Mouse (Mus musculus): Measurements from ENCODE around the gene Klhl22. TPM values are rescaled to one million over a fixed set of nuclear protein-coding genes. Genes with fewer than 3 reads are reported as not detected.

The Klhl22 gene
- total and polyA plus RNA-seq, 2 experiments from 2014 or later = 80.5 to 176 TPM

DNA sequence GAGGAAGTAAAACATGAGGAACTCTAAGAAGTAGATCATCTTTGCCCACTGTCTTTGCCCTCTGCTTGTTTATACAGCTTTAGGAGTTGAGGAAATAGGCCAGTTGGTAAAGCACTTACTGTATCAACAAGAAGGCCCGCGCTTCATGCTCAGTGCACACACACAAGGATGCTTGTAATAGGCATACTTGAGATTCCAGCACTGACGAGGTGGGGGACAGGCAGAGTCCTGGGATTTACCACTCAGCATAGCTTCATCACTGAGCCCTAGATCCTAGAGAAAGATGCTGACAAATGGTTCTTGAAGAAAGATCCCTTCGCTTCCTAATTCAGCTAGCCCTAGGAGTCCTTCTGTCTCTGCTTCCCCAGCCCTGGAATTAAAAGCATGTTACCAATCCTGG, 53.8 kb downstream of the Klhl22 start:
- Histone ChIP-seq H3K27ac (no peak overlapping the region), H3K27me3 (ENCODE audit: insufficient read depth, low read length) (0 out of 2 replicates have a peak, but pooled peaks cover 4% of the 10 kb centered on the region), H3K4me2 (ENCODE audit: low read depth, low read length) (no peak overlapping the region), H3K9ac (replicated peaks; ENCODE audit: low read length) (no peak overlapping the region), H3K4me3 (ENCODE audit: low read length) (no peak overlapping the region), H3K4me1 (ENCODE audit: insufficient read depth, low read length) (peaks cover 18% of the 10 kb centered on the region; the same call in 1 of the 2 replicates), H3K9me3 (ENCODE audit: low read length) (no peaks in the 10 kb centered on the region), H3K36me3 (ENCODE audit: insufficient read depth, low read length) (no peaks in the 10 kb centered on the region)
- ATAC-seq (no peak), DNase-seq (ENCODE audit: low spot score) (no peak)
- WGBS = 69% methylated on average over 4 of the region's 4 CpGs
- TF ChIP-seq CTCF (IDR thresholded peaks at IDR 0.05; ENCODE audit: low read depth) = no peak

DNA sequence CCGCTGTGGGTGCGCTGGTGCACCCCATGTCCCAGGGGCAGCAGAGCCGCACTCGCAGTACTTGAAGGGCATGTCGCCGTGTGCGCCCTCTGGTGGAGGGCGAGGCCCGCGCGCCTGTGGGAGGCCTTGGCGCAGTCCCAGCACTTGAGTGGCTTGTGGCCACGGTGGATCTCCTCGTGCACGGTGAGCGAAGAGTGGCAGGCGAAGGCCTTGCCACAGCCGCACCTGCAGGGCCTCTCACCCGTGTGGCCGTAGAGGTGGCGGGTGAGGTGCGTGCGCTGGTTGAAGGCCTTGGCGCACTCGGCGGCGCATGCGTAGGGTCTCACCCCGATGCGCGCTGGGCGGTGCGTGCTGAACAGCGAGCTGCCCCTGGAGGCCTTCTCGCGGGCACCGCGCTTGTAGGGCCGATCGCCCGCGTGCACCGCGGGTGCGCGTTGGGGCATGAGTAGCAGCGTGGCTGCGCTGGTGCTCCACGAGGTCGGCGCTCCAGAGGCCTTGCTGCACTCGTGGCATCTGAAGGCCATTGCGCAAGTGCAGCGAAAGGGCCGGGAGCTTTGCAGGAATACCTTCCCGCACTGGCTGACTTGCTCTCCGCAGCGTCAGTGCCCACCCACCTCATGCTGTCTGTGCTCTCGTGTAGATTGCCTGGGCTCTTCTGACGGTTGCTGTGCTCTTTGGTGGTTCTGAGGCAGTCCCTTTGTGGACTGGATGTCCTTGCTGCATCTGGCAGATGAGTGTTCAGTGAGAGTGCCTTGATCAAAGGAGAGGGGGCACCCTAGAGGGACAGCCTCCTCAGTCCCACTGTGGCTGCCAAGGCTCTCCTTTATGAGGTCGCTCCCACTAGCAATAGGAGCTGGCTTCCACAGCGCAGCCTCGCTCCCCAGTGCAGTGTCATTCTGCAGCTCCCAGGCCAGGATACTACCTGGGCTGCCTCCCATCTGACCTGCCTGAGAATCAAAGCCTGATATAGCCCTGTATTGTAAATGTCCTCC, 56.3 kb downstream of the Klhl22 start:
- peak; percentile 95 for TF ChIP-seq CTCF (IDR thresholded peaks at IDR 0.05; ENCODE audit: low read depth)
- Histone ChIP-seq H3K4me2 (ENCODE audit: low read depth, low read length) (peak overlapping the region; percentile 76), H3K9me3 (ENCODE audit: low read length) (no peaks in the 10 kb centered on the region), H3K4me3 (ENCODE audit: low read length) (peak overlapping the region; percentile 38), H3K36me3 (ENCODE audit: insufficient read depth, low read length) (no peaks in the 10 kb centered on the region), H3K27me3 (ENCODE audit: insufficient read depth, low read length) (0 out of 2 replicates have a peak, but pooled peaks cover 4% of the 10 kb centered on the region), H3K9ac (replicated peaks; ENCODE audit: low read length) (peak overlapping the region; percentile 55), H3K27ac (peak overlapping the region; percentile 60), H3K4me1 (ENCODE audit: insufficient read depth, low read length) (0 out of 2 replicates have a peak, but pooled peaks cover 13% of the 10 kb centered on the region)
- ATAC-seq (peak; percentile 86), DNase-seq (ENCODE audit: low spot score) (peak; percentile 81)
- WGBS = under 1% methylated on average over 61 of the region's 63 CpGs

DNA sequence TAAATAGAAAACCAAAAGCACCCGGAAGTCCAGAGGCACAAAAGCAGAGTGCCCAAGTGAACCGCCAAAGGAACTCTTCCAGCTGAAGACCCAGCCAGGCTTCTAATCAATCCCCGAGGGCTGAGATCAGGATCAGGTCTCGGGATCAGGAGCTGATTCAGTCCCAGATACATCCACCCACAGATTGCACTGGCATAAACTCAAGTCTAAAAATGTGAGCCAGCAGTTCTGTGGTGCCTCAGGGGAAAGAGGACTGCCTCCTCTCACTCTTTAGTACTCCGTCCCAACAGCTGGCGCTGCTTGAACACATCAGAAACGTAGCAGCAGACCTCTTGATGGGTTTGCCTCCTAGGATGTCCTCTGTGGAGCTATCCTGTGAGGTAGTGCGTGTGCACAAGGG, 57.1 kb downstream of the Klhl22 start:
- ATAC-seq = no peak
- no peak overlapping the region for H3K4me3 ChIP-seq (ENCODE audit: low read length)
- H3K4me2 ChIP-seq (ENCODE audit: low read depth, low read length) = no peak overlapping the region

DNA sequence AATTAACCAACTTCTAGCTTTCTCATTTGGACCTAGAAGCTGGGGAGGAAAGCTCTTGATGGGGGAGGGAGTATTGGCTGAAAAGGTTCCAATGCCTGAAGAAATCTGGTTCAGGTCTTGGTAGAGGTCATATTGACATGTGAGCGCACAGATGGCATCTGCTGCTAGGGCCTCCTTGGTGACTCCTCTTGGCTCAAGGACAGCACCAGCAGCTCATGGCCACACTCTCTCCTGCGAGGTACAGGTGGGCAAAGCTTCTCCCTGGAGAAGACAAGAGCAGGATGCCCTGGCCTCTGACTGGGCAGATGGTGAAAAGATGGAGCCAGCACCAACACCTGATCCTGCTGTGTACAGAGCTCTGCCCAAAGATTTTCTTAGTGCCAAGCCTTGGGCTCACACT, 67.1 kb downstream of the Klhl22 start:
- no peaks in the 10 kb centered on the region for H3K36me3 ChIP-seq (ENCODE audit: insufficient read depth, low read length)
- 64% methylated on average over 2 of the region's 2 CpGs for WGBS

More for the DNA sequence above, 57.1 kb downstream of the Klhl22 start:
- H3K4me1 ChIP-seq (ENCODE audit: insufficient read depth, low read length) = 0 out of 2 replicates have a peak, but pooled peaks cover 13% of the 10 kb centered on the region
- 0 out of 2 replicates have a peak, but pooled peaks cover 4% of the 10 kb centered on the region for H3K27me3 ChIP-seq (ENCODE audit: insufficient read depth, low read length)
- H3K9me3 ChIP-seq (ENCODE audit: low read length) = no peaks in the 10 kb centered on the region
- TF ChIP-seq CTCF (IDR thresholded peaks at IDR 0.05; ENCODE audit: low read depth) = no peak
- no peaks in the 10 kb centered on the region for H3K36me3 ChIP-seq (ENCODE audit: insufficient read depth, low read length)
- H3K9ac ChIP-seq (replicated peaks; ENCODE audit: low read length) = 0 out of 2 replicates have a peak overlapping the region, but pooled peaks have one; percentile 55
- WGBS = 82% methylated on average over 8 of the region's 8 CpGs
- peak overlapping the region; percentile 60; the same call in 1 of the 2 replicates for H3K27ac ChIP-seq
- DNase-seq (ENCODE audit: low spot score) = no peak

DNA sequence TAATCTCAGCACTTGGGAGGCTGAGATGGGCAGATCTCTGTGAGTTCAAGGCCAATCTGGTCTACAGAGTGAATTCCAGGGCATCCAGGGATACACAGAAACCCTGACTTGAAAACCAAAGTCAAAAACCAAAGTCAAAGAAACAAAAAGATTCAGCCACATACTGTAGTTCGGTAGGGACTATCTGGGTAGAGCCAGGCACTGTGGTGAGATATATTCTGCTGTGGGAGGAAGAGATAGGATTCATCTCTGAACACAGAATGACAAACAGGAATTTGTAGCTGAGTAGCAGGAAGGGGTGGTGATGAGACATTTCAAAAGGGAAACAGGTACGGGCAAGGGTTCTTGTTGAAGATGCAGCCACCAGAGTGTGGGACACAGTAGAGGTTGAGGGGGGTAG, 68.8 kb downstream of the Klhl22 start:
- Histone ChIP-seq H3K9ac (replicated peaks; ENCODE audit: low read length) (no peak overlapping the region), H3K36me3 (ENCODE audit: insufficient read depth, low read length) (no peaks in the 10 kb centered on the region), H3K4me2 (ENCODE audit: low read depth, low read length) (no peak overlapping the region), H3K9me3 (ENCODE audit: low read length) (no peaks in the 10 kb centered on the region), H3K4me3 (ENCODE audit: low read length) (no peak overlapping the region), H3K4me1 (ENCODE audit: insufficient read depth, low read length) (peaks cover 4% of the 10 kb centered on the region), H3K27ac (no peak overlapping the region), H3K27me3 (ENCODE audit: insufficient read depth, low read length) (peaks cover 9% of the 10 kb centered on the region; the same call in 1 of the 2 replicates)
- DNase-seq (ENCODE audit: low spot score) = no peak
- WGBS = 93% methylated on average over 2 of the region's 2 CpGs
- no peak for ATAC-seq
- TF ChIP-seq CTCF (IDR thresholded peaks at IDR 0.05; ENCODE audit: low read depth) = no peak

More for the DNA sequence above, 67.1 kb downstream of the Klhl22 start:
- no peak for DNase-seq (ENCODE audit: low spot score)
- H3K27me3 ChIP-seq (ENCODE audit: insufficient read depth, low read length) = peaks cover 9% of the 10 kb centered on the region; the same call in 1 of the 2 replicates
- no peaks in the 10 kb centered on the region for H3K9me3 ChIP-seq (ENCODE audit: low read length)
- H3K4me3 ChIP-seq (ENCODE audit: low read length) = no peak overlapping the region
- ATAC-seq = no peak
- H3K27ac ChIP-seq = no peak overlapping the region
- no peak overlapping the region for H3K9ac ChIP-seq (replicated peaks; ENCODE audit: low read length)
- no peak overlapping the region for H3K4me2 ChIP-seq (ENCODE audit: low read depth, low read length)
- TF ChIP-seq CTCF (IDR thresholded peaks at IDR 0.05; ENCODE audit: low read depth) = no peak
- H3K4me1 ChIP-seq (ENCODE audit: insufficient read depth, low read length) = no peaks in the 10 kb centered on the region

DNA sequence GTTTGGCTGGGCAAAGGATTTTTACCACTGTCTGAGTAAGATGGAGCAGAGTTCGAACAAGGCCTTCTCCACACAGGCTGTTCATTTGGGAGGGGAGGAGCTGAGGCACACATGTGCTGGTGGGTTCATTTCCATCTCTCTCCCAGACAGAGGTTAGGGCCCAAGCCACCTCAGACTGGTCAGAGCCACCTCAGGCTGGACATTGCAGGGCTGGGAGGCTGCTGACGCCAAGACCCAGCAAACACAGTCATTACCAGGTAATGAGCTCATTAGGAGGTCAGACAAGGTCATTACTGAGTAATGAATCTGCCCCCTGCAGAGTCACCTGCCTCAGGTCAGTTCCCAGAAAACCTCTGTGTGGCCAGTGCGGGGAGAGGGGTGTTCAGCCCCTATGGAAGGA, 69.4 kb downstream of the Klhl22 start:
- Histone ChIP-seq H3K9ac (replicated peaks; ENCODE audit: low read length) (no peak overlapping the region), H3K27me3 (ENCODE audit: insufficient read depth, low read length) (peaks cover 9% of the 10 kb centered on the region; the same call in 1 of the 2 replicates), H3K9me3 (ENCODE audit: low read length) (no peaks in the 10 kb centered on the region), H3K27ac (no peak overlapping the region), H3K4me3 (ENCODE audit: low read length) (no peak overlapping the region), H3K36me3 (ENCODE audit: insufficient read depth, low read length) (no peaks in the 10 kb centered on the region), H3K4me1 (ENCODE audit: insufficient read depth, low read length) (peaks cover 4% of the 10 kb centered on the region), H3K4me2 (ENCODE audit: low read depth, low read length) (no peak overlapping the region)
- no peak for DNase-seq (ENCODE audit: low spot score)
- ATAC-seq = no peak
- TF ChIP-seq CTCF (IDR thresholded peaks at IDR 0.05; ENCODE audit: low read depth) = no peak
- 79% methylated on average over 3 of the region's 3 CpGs for WGBS
